In genomic region chr4:130563820-130564219, GRCm38 (mm10) we compare ENCODE assay signal across 11 mouse cellular contexts. TPM values are rescaled to one million over a fixed set of nuclear protein-coding genes. Genes with fewer than 3 reads are reported as not detected.
DNase-seq lines count a peak whose midpoint lies in the region; ATAC-seq lines count a peak whose summit lies in the region.
"Had no signal": no experiment of that assay in that cellular context is flagged by ENCODE, and none has a peak within 500 bp of the region (broad histone marks: within the 10 kb centered on the region; RNA-seq: fewer than 3 reads in every experiment).

No protein-coding gene starts in this region.

- H3K9ac ChIP-seq in forebrain, embryonic 11.5 days (ENCODE audit: low read length) = no peak overlapping the region
- H3K9ac ChIP-seq in hindbrain, embryonic 14.5 days = no peak overlapping the region
- no peak overlapping the region for H3K9ac ChIP-seq in neural tube, embryonic 13.5 days
- H3K9ac ChIP-seq: liver, embryonic 15.5 days had no signal

- peak; percentile 71 for ATAC-seq in forebrain, embryonic 11.5 days (replicated peaks; ENCODE audit: low FRiP score)
- ATAC-seq in hindbrain, embryonic 14.5 days (ENCODE audit: low FRiP score) = peak; percentile 70; the same call in 1 of the 2 replicates
- peak; percentile 75 for ATAC-seq in neural tube, embryonic 13.5 days (ENCODE audit: low read depth)

- no peak overlapping the region for H3K4me3 ChIP-seq in forebrain, embryonic 11.5 days (ENCODE audit: low read depth, low read length)
- no peak overlapping the region for H3K4me3 ChIP-seq in forebrain, embryonic 10.5 days
- H3K4me3 ChIP-seq in embryonic facial prominence, embryonic 10.5 days = no peak overlapping the region
- H3K4me3 ChIP-seq in hindbrain, embryonic 14.5 days (replicated peaks; ENCODE audit: low read length) = no peak overlapping the region
- H3K4me3 ChIP-seq in neural tube, embryonic 13.5 days = no peak overlapping the region
- H3K4me3 ChIP-seq: gastrocnemius, adult 2 months; liver, embryonic 15.5 days had no signal

- DNase-seq in forebrain, embryonic 11.5 days (ENCODE audit: low spot score) = peak; percentile 80
- no peak for DNase-seq in forebrain, embryonic 10.5 days (ENCODE audit: extremely low spot score, low spot score)
- peak; percentile 57 for DNase-seq in embryonic facial prominence, embryonic 10.5 days (ENCODE audit: low spot score)
- DNase-seq in hindbrain, embryonic 14.5 days (ENCODE audit: low spot score) = peak; percentile 69
- DNase-seq in frontal cortex, postnatal 36 days (ENCODE audit: low spot score in 2 of 2) = no peak
- DNase-seq in lung, postnatal 14 days = no peak
- DNase-seq in kidney, postnatal 36 days = no peak
- DNase-seq: gastrocnemius, adult 2 months had no signal

- H3K4me2 ChIP-seq in forebrain, embryonic 11.5 days (ENCODE audit: low read depth, low read length, severe bottlenecking) = peak overlapping the region; percentile 19; the same call in 1 of the 2 replicates
- H3K4me2 ChIP-seq in hindbrain, embryonic 14.5 days (replicated peaks) = peak overlapping the region; percentile 27
- peak overlapping the region; percentile 38 for H3K4me2 ChIP-seq in neural tube, embryonic 13.5 days
- H3K4me2 ChIP-seq: heart, embryonic 11.5 days; liver, embryonic 15.5 days had no signal

- peaks cover 16% of the 10 kb centered on the region; the same call in 1 of the 2 replicates for H3K4me1 ChIP-seq in forebrain, embryonic 11.5 days (replicated peaks; ENCODE audit: control insufficient read depth, insufficient read depth, low read length)
- H3K4me1 ChIP-seq in forebrain, embryonic 10.5 days = peaks cover 74% of the 10 kb centered on the region
- H3K4me1 ChIP-seq in embryonic facial prominence, embryonic 10.5 days = peaks cover 67% of the 10 kb centered on the region
- H3K4me1 ChIP-seq in hindbrain, embryonic 14.5 days (replicated peaks; ENCODE audit: control insufficient read depth, insufficient read depth, low read length) = peaks cover 72% of the 10 kb centered on the region
- peaks cover 92% of the 10 kb centered on the region for H3K4me1 ChIP-seq in neural tube, embryonic 13.5 days (replicated peaks)
- H3K4me1 ChIP-seq: liver, embryonic 15.5 days had no signal

- WGBS in forebrain, embryonic 11.5 days = 22% methylated on average over 8 of the region's 8 CpGs
- 46% methylated on average over 8 of the region's 8 CpGs for whole genome bisulfite sequencing in forebrain, embryonic 10.5 days
- 41% methylated on average over 8 of the region's 8 CpGs for WGBS in embryonic facial prominence, embryonic 10.5 days
- WGBS in hindbrain, embryonic 14.5 days = 13% methylated on average over 8 of the region's 8 CpGs
- WGBS in neural tube, embryonic 13.5 days = 7% methylated on average over 8 of the region's 8 CpGs

- no peak overlapping the region for H3K27ac ChIP-seq in forebrain, embryonic 11.5 days (ENCODE audit: low read depth, low read length)
- no peak overlapping the region for H3K27ac ChIP-seq in forebrain, embryonic 10.5 days
- no peak overlapping the region for H3K27ac ChIP-seq in embryonic facial prominence, embryonic 10.5 days (replicated peaks)
- peak overlapping the region; percentile 65 for H3K27ac ChIP-seq in hindbrain, embryonic 14.5 days
- peak overlapping the region; percentile 78 for H3K27ac ChIP-seq in neural tube, embryonic 13.5 days (replicated peaks)
- H3K27ac ChIP-seq: gastrocnemius, adult 2 months; liver, embryonic 15.5 days had no signal

- H3K36me3 ChIP-seq in forebrain, embryonic 11.5 days (ENCODE audit: control insufficient read depth, insufficient read depth, low read length) = no peaks in the 10 kb centered on the region; the same call in 1 of the 2 replicates
- H3K36me3 ChIP-seq in forebrain, embryonic 10.5 days (replicated peaks) = peaks cover 54% of the 10 kb centered on the region
- peaks cover 46% of the 10 kb centered on the region for H3K36me3 ChIP-seq in embryonic facial prominence, embryonic 10.5 days (replicated peaks)
- no peaks in the 10 kb centered on the region for H3K36me3 ChIP-seq in hindbrain, embryonic 14.5 days (replicated peaks; ENCODE audit: control insufficient read depth, insufficient read depth)
- H3K36me3 ChIP-seq in neural tube, embryonic 13.5 days = peaks cover 8% of the 10 kb centered on the region; the same call in 1 of the 2 replicates
- H3K36me3 ChIP-seq: liver, embryonic 15.5 days had no signal

- no peaks in the 10 kb centered on the region for H3K9me3 ChIP-seq in forebrain, embryonic 11.5 days (ENCODE audit: control insufficient read depth, low read length)
- H3K9me3 ChIP-seq in forebrain, embryonic 10.5 days = 0 out of 2 replicates have a peak, but pooled peaks cover 4% of the 10 kb centered on the region
- no peaks in the 10 kb centered on the region for H3K9me3 ChIP-seq in embryonic facial prominence, embryonic 10.5 days
- no peaks in the 10 kb centered on the region for H3K9me3 ChIP-seq in hindbrain, embryonic 14.5 days (ENCODE audit: control insufficient read depth, low read length)
- no peaks in the 10 kb centered on the region for H3K9me3 ChIP-seq in neural tube, embryonic 13.5 days
- H3K9me3 ChIP-seq: liver, embryonic 15.5 days had no signal

- H3K27me3 ChIP-seq in forebrain, embryonic 11.5 days (ENCODE audit: control insufficient read depth, insufficient read depth, low read length) = no peaks in the 10 kb centered on the region
- H3K27me3 ChIP-seq in forebrain, embryonic 10.5 days (ENCODE audit: poor library complexity, severe bottlenecking) = no peaks in the 10 kb centered on the region
- H3K27me3 ChIP-seq in embryonic facial prominence, embryonic 10.5 days (replicated peaks; ENCODE audit: low read depth, poor library complexity, severe bottlenecking) = no peaks in the 10 kb centered on the region
- H3K27me3 ChIP-seq in hindbrain, embryonic 14.5 days (ENCODE audit: control insufficient read depth, insufficient read depth, low read length) = no peaks in the 10 kb centered on the region
- H3K27me3 ChIP-seq in neural tube, embryonic 13.5 days = peaks cover 22% of the 10 kb centered on the region

RNA-seq across cellular contexts. Expression of gene Nkain1, which starts 10.2 kb away (rescaled TPM):
- 12.5 and 18.5 TPM in 2 replicates for polyA plus RNA-seq in forebrain, embryonic 11.5 days (2014; fragmentation: Nextera tagmentation; extraction: Ambion mirVana)
- polyA plus RNA-seq in forebrain, embryonic 10.5 days (2016; fragmentation: Nextera tagmentation; extraction: Ambion mirVana) = 4.1 and 4.5 TPM in 2 replicates
- polyA plus RNA-seq in embryonic facial prominence, embryonic 10.5 days (2016; fragmentation: Nextera tagmentation; extraction: Ambion mirVana) = 4.5 and 6.2 TPM in 2 replicates
- polyA plus RNA-seq in hindbrain, embryonic 14.5 days (2014; fragmentation: Nextera tagmentation; extraction: Ambion mirVana) = 20.9 and 22.9 TPM in 2 replicates
- polyA plus RNA-seq in neural tube, embryonic 13.5 days (2015; fragmentation: Nextera tagmentation; extraction: Ambion mirVana) = 10.6 and 11.8 TPM in 2 replicates
- polyA plus RNA-seq: liver, embryonic 15.5 days had no signal

Comparison
In these comparisons a context has a peak if more than half of its experiments do, and no peak if none do; other contexts are left out.
1. DNase-seq: peak in forebrain, embryonic 11.5 days (single experiment), embryonic facial prominence, embryonic 10.5 days (single experiment) and hindbrain, embryonic 14.5 days (single experiment); none in forebrain, embryonic 10.5 days (single experiment), frontal cortex, postnatal 36 days (0 of 2), lung, postnatal 14 days (single experiment) and kidney, postnatal 36 days (0 of 2).
2. H3K27ac ChIP-seq: peak in hindbrain, embryonic 14.5 days (single experiment) and neural tube, embryonic 13.5 days (single experiment); none in forebrain, embryonic 11.5 days (single experiment), forebrain, embryonic 10.5 days (single experiment) and embryonic facial prominence, embryonic 10.5 days (single experiment).
3. Peak in every context shown above with its lines, with median percentiles within 50 percentile points of each other: ATAC-seq and H3K4me2 ChIP-seq.